Mouse (Mus musculus) spleen, postnatal 4 days (tissue): ENCODE measurements at regions not wholly inside any gene's neighbourhood (a gene's known extent, or its start where the extent isn't known, plus 50 kb on each side); places are given as distances from the start of the nearest gene placed in this dataset.

Experiments
- DNase-seq, 2 experiments: peaks; one replicate each; pipeline ENCODE4 v3.0.0; 2022; ENCODE audit warnings: low spot score in 2 of 2

DNA sequence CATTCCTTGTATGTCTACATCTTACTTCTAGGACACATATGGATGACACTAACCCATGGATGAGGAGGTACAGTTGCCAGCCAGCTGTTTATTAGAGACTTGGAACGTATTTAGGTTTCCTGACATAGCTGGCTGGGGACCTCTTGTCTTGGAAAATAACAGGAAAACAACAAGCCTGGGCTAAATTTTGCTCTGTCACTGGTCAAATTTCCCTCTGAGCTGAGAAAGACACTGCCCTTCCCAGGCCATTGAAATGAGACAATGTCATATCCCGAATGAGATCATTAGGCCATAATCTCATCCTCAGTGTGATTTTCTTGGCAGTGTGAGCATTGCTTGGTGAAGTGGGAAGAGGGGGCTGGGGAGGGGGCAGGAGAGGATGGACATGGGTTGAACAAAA, 321.9 kb upstream of the Pard3b start:
- DNase-seq: no peak

DNA sequence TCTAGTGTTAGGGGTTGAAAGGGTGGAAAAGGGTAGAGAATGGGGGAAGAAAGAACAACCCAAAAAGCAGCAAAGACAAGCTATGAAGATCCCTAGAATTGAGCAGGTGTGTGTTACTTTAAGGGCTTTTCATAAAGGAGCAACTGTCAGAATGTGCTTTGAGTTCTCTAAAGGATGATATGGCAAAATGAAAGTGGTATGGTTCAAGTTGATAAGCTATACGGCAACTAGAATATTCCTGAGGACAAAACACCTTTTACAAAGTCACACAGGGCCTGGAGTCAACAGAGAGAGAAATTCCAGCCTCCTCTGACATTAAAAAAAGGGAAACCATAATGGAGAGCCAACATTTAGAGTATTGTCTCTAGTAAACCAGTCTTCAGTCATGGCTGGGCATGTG, 320.6 kb upstream of the Pard3b start:
- no peak for DNase-seq

DNA sequence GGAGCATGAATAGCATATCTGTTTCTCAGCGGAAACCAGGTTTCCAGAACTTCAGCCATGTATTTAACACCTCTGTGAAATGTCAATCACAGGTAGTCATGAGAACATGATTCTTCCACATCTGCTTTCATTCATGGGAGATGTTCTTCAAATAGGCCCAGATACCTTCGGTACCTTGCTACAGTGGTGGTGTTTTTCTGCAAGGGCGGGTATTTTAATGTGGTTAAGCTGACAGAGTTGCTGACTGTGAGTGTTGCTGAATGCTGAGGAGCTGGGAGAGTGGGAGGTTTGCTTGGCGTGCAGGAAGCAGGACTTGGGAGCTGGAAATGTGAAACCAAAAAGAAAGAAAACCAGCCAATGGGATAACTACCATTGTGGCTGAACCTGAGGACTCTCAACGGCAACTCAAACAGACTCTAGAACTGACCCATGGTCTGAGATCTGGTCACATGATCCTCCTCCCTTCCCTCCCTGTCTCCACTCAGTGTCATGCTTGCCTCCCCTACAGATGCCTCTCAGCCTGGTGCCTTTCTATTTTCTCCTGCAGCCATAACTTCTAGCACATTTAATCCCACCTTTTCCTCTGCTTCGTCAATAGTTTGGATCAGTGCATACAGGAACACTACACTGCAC, 317.0 kb upstream of the Pard3b start:
- DNase-seq: no peak

DNA sequence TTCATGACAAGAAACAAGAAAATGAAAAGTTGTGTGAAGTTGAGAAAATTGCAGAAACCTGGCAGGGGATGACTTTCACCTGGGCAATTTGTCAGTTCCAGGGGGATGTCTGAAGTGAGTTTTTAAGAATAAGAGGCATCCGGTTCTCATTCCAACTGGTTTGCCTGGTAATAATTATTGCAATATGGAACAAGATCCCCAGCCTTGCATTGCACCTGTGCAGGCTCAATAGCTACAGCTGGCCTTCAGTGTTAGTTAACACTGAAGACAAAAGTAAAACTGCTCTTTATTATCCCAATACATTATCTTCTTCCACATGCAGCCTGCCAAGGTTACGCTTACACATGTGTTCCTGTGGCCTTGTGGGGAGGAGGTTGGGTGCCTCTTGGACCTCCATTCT, 307.2 kb upstream of the Pard3b start:
- DNase-seq: no peak

DNA sequence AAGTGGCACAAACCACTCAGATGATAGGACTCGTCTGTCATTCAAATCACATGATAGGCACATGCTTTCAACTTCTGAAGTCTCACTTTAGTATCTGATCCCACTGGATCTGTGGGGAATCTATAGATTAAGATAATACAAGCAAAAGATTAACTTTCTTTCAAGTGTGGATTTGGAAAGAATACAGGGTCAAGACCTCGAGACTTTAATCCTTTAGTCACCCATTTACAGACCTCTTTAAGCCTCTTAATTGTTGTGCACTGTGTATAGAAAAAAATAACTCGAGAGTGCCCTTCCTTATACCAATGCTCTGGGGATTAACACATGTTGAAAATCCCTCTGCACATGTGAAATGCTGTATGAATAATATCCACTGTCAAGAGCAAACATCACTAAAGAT, 306.7 kb upstream of the Pard3b start:
- DNase-seq: no peak

DNA sequence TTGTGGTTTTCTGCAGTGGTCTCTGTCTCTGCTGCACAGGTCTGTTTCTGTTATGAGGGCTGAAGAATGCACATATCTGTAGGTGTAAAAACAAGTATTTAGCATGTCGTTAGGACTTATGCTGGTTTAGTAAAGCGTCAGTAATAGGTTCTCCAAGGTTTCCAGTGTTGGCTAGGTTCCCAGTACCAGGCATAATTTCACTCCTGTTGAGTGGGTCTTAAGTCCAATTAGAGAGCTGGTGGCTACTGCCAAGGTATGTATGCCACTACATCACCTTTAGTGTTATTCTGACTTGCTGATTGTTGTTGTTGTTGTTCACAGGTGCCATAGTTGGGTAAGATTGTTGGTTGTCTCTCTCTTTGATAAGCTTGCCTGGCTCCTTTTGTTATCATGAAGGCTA, 302.3 kb upstream of the Pard3b start:
- DNase-seq: no peak

DNA sequence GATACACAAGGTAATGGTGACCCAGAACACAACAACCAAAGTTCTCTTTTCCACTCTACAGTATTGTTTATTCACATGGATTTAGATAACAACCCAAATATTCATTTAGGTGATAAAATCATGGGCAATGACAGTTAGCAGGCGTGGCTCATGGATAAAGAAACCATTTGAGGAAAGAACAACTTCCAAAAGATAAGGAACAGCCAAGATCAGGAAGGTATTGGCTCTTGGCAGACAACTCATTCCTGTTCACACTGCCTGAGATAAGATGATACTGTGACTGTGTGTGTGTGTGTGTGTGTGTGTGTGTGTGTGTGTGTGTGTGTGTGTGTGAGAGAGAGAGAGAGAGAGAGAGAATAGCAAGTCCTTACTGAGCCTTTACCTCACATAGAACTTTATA, 285.7 kb upstream of the Pard3b start:
- no peak for DNase-seq

DNA sequence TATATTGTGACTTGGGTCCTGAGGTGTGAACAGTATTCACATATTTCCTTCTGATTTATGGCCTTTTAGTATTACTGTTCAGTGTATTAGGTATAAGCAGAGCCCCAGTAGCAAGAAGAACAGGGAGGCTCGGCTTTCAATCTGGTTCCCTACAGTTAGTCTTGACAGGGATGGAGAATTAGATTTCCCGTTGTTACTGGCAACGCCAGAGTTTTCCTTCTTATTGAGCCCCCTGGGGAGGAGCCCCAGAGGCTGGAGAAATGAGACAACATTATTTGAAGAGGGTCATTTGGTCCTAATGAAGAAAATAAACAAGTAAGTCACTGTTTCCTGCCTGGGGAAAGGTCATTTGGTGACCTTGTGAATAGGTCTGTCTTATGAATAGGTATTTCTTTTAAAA, 285.1 kb upstream of the Pard3b start:
- no peak for DNase-seq

DNA sequence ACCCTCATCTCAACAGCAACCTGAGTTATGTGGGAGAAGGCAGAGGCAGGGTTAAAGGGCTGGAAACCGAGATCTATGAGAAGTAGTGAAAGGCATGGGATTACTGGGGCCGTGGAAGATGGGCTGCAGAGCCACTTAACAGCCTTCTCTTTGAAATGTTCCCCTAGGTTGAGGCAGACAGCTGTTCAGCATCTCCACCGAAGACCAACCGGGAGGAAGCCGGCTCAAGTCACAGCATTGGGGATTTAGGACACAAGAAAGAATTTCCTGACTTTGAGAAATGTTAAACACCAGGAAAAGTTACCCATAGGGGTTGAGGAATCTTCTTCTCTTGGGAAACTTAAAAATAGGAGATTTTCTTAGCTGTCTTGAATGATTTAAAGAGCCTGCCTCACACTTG, 283.4 kb upstream of the Pard3b start:
- DNase-seq: no peak

DNA sequence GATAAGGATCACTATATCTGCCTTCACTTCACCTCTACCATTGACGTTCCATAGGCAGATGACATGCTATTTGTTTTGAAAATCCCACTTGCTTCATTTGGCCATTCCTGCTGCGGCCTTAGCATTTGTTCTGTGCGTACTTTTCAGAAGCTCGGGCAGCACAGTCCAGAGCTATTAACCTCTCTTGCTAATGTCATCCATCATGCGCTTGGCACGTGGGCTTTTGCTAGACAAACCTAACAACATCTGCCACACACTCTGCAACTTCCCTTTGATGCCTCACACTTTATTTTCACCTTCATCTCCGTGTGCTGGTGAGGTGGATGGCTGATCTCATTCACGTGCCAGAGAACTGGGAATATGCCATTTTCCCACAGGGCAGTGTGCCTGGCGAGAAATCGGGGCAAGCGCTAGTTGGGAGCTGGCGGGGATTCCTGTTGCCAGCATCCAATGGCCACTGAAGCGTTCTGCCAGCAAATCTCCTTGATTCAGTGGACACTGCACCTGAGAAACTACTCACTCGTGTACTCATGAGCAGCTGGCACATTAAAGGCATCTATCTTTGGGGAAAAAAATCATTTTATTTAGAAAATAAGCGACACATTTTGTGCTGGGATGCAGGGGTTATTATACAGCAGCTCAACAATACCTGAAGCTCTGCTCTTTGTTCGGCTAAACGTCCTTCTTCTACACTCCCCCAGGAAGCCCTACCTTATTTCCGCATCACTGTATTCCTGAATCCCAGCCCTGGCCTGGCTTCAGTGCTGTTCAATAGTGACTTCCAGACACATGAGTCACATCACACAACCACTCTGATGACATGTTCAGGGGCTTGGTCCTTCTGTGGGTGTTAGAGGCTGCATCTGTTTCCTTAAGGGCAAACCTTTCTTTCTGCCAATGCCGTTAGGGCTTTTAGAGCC, 279.4 kb upstream of the Pard3b start:
- no peak for DNase-seq

DNA sequence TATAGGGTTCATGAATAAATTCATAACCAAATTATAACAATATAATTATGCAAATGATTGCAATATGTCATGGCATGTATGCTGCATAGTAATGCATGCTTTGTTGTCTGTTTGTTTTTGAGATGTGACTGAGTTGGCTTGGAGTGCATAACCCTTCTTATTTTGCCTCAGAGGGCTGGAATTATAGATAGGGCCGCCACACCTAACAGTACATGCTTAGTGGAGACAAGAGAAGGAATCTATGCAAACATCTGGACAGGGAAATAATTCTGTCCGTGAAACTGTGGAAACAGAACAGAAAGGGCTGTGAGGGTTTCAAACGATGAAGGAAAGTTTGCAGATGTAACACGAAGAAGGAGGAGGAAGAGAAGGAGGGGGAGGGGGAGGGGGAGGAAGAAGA, 266.0 kb upstream of the Pard3b start:
- DNase-seq: no peak

DNA sequence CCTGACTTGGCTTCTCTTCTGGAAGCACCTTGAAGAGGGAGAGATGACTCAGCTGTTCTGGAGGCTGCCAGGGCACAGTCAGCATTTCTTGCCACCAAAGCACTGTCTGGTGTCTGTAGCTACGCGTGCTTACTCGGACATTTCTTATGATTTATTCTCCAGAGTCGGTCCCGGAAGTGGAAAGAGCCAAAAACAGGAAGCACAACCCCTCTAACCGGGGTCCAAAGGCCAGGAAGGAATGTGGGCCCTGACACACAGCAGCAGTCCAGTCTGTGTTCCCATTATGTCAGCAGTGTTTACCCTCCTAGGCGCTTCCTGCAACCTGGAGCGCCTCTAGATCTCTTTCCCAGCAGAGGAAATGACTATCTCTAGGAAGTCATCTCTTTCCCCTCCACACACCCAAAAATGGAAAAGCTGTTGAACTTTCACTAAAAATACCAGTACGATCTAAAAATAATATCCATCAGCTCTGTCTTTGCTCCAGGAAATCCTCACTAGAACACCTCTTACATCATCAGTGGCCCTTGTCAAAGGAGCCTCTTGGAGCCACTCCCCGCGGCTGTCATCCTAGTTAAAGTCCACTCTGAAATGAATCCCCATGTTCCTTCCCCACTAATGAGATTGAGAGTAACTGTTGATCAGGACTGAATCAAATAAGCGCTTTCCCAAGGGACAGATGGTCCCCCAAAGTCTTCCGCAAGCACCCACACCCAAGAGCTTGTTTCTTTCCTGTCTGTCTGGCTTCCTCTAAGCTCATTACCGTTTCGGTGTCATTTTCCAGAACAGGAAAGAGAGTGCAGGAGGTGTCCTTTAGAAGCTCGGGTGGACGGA, 264.7 kb upstream of the Pard3b start:
- DNase-seq: no peak

DNA sequence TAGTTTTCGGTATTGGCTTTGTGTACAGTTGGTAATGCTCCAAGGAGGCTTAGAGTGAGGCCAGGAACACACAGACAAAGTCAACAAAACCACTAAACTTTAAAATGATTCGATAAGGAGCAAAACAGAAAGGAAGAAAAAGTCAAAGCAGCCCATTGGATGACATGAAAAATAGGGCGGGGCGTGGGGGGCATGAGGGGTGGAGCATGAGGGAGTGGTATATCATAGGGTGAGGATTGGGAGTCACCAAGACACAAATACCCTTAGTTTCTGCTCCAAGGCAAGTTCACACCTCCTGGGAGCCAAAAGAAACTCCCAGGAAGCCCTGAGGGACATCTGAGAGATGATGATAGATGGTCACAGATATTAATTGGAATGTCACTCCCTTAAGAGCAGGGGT, 262.2 kb upstream of the Pard3b start:
- peak; percentile 34 to 66 for DNase-seq

DNA sequence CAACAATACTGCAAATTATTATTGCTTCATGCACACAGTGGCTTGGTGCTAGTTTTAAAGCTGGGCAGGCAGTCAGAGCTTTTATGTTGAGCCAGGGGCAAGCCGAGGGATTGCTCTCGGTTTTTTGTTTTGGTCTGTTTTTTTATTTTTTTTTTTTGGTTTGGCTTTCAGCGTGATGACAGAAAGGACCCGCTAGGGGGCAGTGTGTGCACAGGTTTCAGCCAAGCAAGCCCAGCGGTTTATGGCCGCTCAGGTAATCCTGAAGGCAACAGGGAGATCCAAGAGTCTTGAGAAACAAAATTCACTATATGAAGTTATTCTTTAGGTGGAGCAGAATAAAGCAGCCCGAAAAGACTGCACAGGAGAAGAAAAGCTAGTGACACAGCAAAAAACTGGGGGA, 261.6 kb upstream of the Pard3b start:
- DNase-seq: peak; percentile 53 to 84

DNA sequence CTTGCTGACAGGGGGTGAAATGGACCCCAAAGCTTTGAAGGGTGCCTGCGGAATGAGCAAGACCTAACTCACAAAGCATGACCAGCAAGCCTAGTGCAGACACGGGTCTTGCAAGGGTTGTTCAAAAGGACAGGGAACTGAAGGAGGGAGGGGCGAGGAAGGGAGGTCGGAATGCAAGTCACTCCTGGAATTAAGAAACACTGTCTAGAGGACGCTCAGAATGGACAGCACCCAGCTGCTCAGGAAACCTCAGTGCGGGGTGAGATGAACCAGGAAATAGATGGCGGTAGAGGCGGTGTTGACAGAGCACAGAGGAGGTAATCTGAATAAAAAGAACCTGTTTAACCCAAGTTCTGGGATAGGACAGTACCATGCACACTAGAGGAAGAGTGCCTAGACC, 260.4 kb upstream of the Pard3b start:
- DNase-seq: no peak

DNA sequence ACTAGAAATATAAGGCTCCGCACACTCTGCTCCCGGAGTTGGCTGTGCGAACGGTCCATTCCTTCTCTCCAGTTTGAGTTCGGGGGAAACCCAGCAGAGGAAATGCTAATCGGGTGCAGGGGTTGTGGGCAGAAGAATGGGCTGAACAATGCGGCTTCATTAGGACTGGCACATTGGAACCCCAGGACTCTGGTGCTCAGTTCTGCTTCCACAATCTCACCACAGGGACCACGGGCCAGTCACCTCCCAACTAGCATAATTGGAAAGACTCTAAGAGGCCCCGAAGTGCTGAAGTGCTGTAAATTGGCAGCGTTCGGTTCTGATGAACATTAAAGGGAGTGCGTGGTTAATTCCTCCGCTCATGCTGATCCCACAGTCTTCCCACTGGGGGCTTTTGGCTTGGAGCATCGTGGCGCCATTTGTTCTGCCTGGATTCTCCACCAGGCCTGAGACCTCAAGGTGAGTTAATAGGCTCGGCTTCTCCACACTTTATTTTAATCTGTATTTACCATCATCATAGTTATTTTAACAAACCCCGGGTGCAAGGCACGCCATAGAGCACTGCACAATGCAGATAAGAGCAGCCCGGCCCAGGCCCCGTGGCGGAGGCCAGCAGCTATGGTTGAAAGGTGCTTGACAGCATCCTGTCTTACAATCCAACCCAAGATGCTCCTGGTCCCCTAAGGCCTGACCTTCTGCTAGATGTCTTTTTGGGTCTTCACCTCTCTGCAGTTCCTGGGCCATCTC, 258.7 kb upstream of the Pard3b start:
- no peak for DNase-seq

DNA sequence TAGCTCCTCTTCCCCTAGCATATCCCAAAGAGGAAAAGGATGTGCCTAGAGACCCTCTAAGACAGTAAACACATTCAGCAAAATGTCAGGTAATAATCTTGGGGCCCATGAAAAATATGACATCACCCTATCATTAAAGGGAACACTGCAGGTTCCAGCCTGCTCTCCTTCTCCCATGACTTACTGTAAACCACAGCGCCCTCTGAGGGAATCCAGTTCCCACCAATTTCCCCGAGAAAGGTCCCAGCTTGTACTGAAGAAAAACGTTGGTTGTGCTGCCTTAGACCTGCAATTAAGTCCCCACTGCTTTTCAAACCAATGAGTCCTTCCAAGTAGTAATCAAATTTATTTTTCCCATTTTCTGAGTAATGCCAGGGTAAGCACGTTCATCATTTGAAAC, 251.0 kb upstream of the Pard3b start:
- no peak for DNase-seq

DNA sequence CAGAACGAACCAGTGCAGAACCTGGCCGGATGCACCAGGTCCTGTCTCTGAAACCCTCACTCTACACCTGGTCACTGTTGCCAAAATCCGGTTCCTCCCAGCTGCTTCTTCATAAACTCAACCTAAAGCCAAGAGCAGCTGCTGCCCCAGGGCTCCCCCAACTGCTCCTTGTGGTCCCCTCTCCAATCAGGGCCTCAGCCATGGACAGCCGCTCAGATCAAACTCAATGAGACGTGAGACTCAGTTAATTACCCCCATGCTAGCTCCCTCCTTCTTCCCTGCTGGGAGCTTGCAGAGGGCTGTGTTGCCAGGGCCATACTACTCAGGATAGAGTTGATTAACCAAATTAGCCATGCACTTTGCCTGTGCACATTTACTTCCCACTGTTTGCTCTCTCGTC, 240.8 kb upstream of the Pard3b start:
- DNase-seq: no peak

DNA sequence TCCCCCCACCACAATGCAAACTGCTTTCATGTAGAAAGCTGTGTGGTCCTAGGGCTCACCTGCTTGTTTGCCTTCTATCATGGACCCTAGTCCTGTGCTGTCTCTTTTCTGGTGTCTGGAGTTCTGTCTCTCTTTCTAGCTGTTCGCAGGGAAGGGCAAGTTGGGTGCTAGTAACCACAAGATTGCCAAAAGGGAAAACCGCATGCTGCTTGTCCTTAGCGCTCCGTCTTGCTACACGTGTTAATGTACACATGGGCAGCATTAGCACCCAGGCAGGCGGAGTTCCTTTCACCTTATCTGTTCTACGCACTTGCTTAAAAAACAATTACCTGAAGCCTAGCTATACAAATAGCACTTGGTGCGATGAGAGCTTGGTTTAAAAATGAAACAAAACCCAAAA, 236.3 kb upstream of the Pard3b start:
- DNase-seq: no peak

DNA sequence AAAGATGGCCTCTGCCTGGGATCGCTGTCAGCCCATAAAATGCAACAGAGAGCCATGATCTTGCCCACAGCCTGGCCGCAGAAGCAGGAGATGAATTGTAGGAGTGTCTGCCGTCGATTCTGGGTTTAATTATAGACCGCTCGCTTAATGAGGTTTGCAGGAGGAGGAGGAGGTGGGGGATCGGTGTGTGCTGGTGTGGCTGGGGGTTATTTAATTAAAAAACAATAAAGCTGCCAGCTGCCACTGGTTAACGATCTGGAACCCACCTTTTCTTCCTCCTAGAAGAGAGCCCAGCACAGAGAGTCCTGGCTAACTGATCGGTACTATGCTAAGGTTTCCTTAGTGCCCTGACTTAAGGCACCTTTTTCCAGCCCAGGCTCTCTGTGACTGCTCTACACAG, 231.4 kb upstream of the Pard3b start:
- no peak for DNase-seq

DNA sequence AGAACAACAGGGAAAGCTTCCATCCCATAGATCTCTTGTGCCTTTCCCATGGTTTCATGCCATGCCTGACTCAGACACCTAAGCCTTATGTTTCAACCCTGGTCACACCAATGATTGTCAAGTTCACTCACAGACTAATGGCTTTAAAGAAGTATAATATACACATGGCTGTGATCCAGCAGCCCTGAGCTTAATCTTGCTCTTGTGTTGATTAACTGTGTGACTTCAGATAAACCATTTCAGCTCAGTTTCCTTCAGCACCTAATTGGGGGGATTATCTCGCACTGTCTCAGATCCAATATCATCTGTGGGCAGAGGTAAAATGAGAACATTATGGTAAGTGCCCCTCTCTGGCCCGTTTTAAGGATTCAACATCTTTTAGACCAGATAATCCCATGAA, 223.9 kb upstream of the Pard3b start:
- DNase-seq: no peak
